Mouse (Mus musculus) lung, embryonic 14.5 days (tissue): ENCODE results near the gene Scpep1. TPM values are rescaled to one million over a fixed set of nuclear protein-coding genes. Genes with fewer than 3 reads are reported as not detected.
"Not testable (repeated sequence)": the region's sequence is repeated elsewhere in the genome, so short reads cannot be mapped to it uniquely, and the experiment has no call there.

Source experiments
- ATAC-seq: fragments of 200-750 bp; cut with Nextera tagmentation; 2 replicates; pipeline ENCODE4 v1.8.0; 2017; ENCODE audit warnings: mild to moderate bottlenecking, moderate TSS enrichment, moderate library complexity; ENCODE audit not compliant: insufficient read depth
- DNase-seq: peaks from one replicate; pipeline ENCODE4 v3.0.0-alpha.2; 2015
- H3K27ac ChIP-seq: fragments of 300-500 bp; sonication (generic); 2 replicates; pipeline ENCODE4 v1.5.1; 2014; ENCODE audit warnings: low read depth, mild to moderate bottlenecking, moderate library complexity
- H3K27me3 ChIP-seq: fragments of 300-500 bp; sonication (generic); 2 replicates; pipeline ENCODE4 v1.6.1; 2014; ENCODE audit warnings: low read length, control low read depth; ENCODE audit not compliant: insufficient read depth
- H3K36me3 ChIP-seq: fragments of 300-500 bp; sonication (generic); 2 replicates; pipeline ENCODE4 v1.6.1; 2014; ENCODE audit warnings: control low read depth; ENCODE audit not compliant: insufficient read depth
- H3K4me1 ChIP-seq: fragments of 300-500 bp; sonication (generic); 2 replicates; pipeline ENCODE4 v1.6.1; 2014; ENCODE audit warnings: antibody characterized with exemption, control low read depth; ENCODE audit not compliant: insufficient read depth
- H3K4me2 ChIP-seq: fragments of 300-500 bp; sonication (generic); 2 replicates; pipeline ENCODE4 v1.6.1; 2014; ENCODE audit warnings: mild to moderate bottlenecking
- H3K4me3 ChIP-seq: fragments of 300-500 bp; sonication (generic); 2 replicates; pipeline ENCODE4 v1.5.1; 2014; ENCODE audit warnings: low read depth, low read length
- H3K9ac ChIP-seq: fragments of 300-500 bp; sonication (generic); 2 replicates; pipeline ENCODE4 v1.6.1; 2014
- H3K9me3 ChIP-seq: fragments of 300-500 bp; sonication (generic); 2 replicates; pipeline ENCODE4 v1.6.1; 2016; ENCODE audit warnings: low read depth, low read length, control low read depth
- CTCF ChIP-seq: IDR thresholded peaks from 2 replicates; pipeline ENCODE4 v1.5.1; 2016; ENCODE audit warnings: antibody characterized with exemption, low read depth
- WGBS: fragments of 180-500 bp; shearing (Covaris S2); extraction: QIAGEN DNeasy Blood & Tissue Kit; methylation state at CpG from one replicate; pipeline ENCODE4 v1.1.7; 2014; 5-methylcytosine and 5-hydroxymethylcytosine counted together
- polyA plus RNA-seq: library from polyadenylated mRNA; unstranded; fragments of >200 nt; fragmentation: Nextera tagmentation; extraction: Ambion mirVana; gene quantifications from 2 replicates; pipeline ENCODE4 v1.2.1, GENCODE M21; 2014

Scpep1 gene
- polyA plus RNA-seq, 1 experiment from 2014 or later: 83.6 TPM

GRCm38 (mm10) chr11:88898380-88898763 lies 56.9 kb downstream of the Scpep1 start:
- DNase-seq: no peak
- Histone ChIP-seq H3K36me3 (no peaks in the 10 kb centered on the region), H3K27me3 (no peaks in the 10 kb centered on the region), H3K9ac (no peak overlapping the region), H3K4me1 (peaks cover 3% of the 10 kb centered on the region; the same call in 1 of the 2 replicates), H3K4me3 (no peak overlapping the region), H3K27ac (no peak overlapping the region), H3K4me2 (no peak overlapping the region), H3K9me3 (no peaks in the 10 kb centered on the region)
- no peak for TF ChIP-seq CTCF
- no peak for ATAC-seq
- WGBS: 70% methylated on average over 4 of the region's 4 CpGs

GRCm38 (mm10) chr11:88897624-88898379 lies 57.5 kb downstream of the Scpep1 start:
- WGBS: 35% methylated on average over 15 of the region's 15 CpGs
- H3K27ac ChIP-seq: 0 out of 2 replicates have a peak overlapping the region, but pooled peaks have one; percentile 18
- peak overlapping the region; percentile 4; the same call in 1 of the 2 replicates for H3K4me3 ChIP-seq
- DNase-seq (peak; percentile 55), ATAC-seq (no peak)
- TF ChIP-seq CTCF: no peak
- no peaks in the 10 kb centered on the region for H3K36me3 ChIP-seq
- H3K9ac ChIP-seq: no peak overlapping the region; the same call in 1 of the 2 replicates
- no peaks in the 10 kb centered on the region for H3K9me3 ChIP-seq
- H3K27me3 ChIP-seq: no peaks in the 10 kb centered on the region
- H3K4me2 ChIP-seq: peak overlapping the region; percentile 46
- peaks cover 3% of the 10 kb centered on the region; the same call in 1 of the 2 replicates for H3K4me1 ChIP-seq

- H3K27me3 ChIP-seq, H3K9ac ChIP-seq, H3K27ac ChIP-seq, H3K36me3 ChIP-seq, ATAC-seq, H3K4me1 ChIP-seq, DNase-seq, H3K9me3 ChIP-seq: not testable (repeated sequence)
- 34% methylated on average over 24 of the region's 39 CpGs for WGBS
- Histone ChIP-seq H3K4me2 (peak overlapping the region; percentile 32), H3K4me3 (peak overlapping the region; percentile 27)
Measured at GRCm38 (mm10) chr11:88895800-88896232, 59.4 kb downstream of the Scpep1 start.

- not testable (repeated sequence) for H3K4me1 ChIP-seq, DNase-seq, H3K9ac ChIP-seq, H3K27me3 ChIP-seq, ATAC-seq, H3K9me3 ChIP-seq, H3K36me3 ChIP-seq, H3K27ac ChIP-seq
- WGBS: 49% methylated on average over 16 of the region's 20 CpGs
- Histone ChIP-seq H3K4me2 (peak overlapping the region; percentile 32), H3K4me3 (peak overlapping the region; percentile 27)
Measured at GRCm38 (mm10) chr11:88895235-88895634, 60.0 kb downstream of the Scpep1 start.

GRCm38 (mm10) chr11:88894279-88894678 lies 61.0 kb downstream of the Scpep1 start:
- H3K27ac ChIP-seq, H3K4me3 ChIP-seq, H3K9me3 ChIP-seq, H3K9ac ChIP-seq, DNase-seq, H3K27me3 ChIP-seq, ATAC-seq, H3K4me1 ChIP-seq, H3K36me3 ChIP-seq, H3K4me2 ChIP-seq: not testable (repeated sequence)
- WGBS: 88% methylated on average over 11 of the region's 14 CpGs

- not testable (repeated sequence) for DNase-seq, H3K36me3 ChIP-seq, H3K27me3 ChIP-seq, H3K9me3 ChIP-seq, H3K4me1 ChIP-seq, H3K4me3 ChIP-seq, ATAC-seq, H3K9ac ChIP-seq, H3K27ac ChIP-seq, H3K4me2 ChIP-seq
- WGBS: 71% methylated on average over 2 of the region's 8 CpGs
Measured at GRCm38 (mm10) chr11:88893501-88893900, 61.8 kb downstream of the Scpep1 start.

GRCm38 (mm10) chr11:88892789-88893188 lies 62.5 kb downstream of the Scpep1 start:
- H3K9ac ChIP-seq, H3K27ac ChIP-seq, H3K4me2 ChIP-seq, ATAC-seq, H3K9me3 ChIP-seq, H3K36me3 ChIP-seq, H3K4me1 ChIP-seq, H3K27me3 ChIP-seq, H3K4me3 ChIP-seq, DNase-seq: not testable (repeated sequence)
- 88% methylated on average over 22 of the region's 24 CpGs for WGBS

- H3K27me3 ChIP-seq, ATAC-seq, H3K9ac ChIP-seq, H3K27ac ChIP-seq, H3K4me3 ChIP-seq, H3K36me3 ChIP-seq, H3K4me2 ChIP-seq, H3K4me1 ChIP-seq, DNase-seq, H3K9me3 ChIP-seq: not testable (repeated sequence)
- WGBS: 97% methylated on average over 13 of the region's 24 CpGs
Measured at GRCm38 (mm10) chr11:88891921-88892561, 63.2 kb downstream of the Scpep1 start.

GRCm38 (mm10) chr11:88891446-88891845 lies 63.8 kb downstream of the Scpep1 start:
- H3K36me3 ChIP-seq, H3K9ac ChIP-seq, ATAC-seq: not testable (repeated sequence)

GRCm38 (mm10) chr11:88890904-88891303 lies 64.4 kb downstream of the Scpep1 start:
- not testable (repeated sequence) for H3K9me3 ChIP-seq, H3K4me3 ChIP-seq, H3K4me2 ChIP-seq, H3K27me3 ChIP-seq, DNase-seq, H3K4me1 ChIP-seq, H3K9ac ChIP-seq, ATAC-seq, H3K27ac ChIP-seq, H3K36me3 ChIP-seq
- 86% methylated on average over 6 of the region's 11 CpGs for WGBS

More at GRCm38 (mm10) chr11:88891446-88891845, 63.8 kb downstream of the Scpep1 start:
- H3K4me3 ChIP-seq, H3K9me3 ChIP-seq, H3K27me3 ChIP-seq, DNase-seq, H3K27ac ChIP-seq, H3K4me2 ChIP-seq, H3K4me1 ChIP-seq: not testable (repeated sequence)
- WGBS: 90% methylated on average over 9 of the region's 12 CpGs
